Mouse (Mus musculus) liver, embryonic 14.5 days (tissue): ENCODE data around the gene Rab20.

Source experiments
- CTCF ChIP-seq: IDR thresholded peaks from 2 replicates; pipeline ENCODE4 v1.5.1; 2016; ENCODE audit warnings: antibody characterized with exemption, low read depth, control low read depth
- EP300 ChIP-seq: IDR thresholded peaks from 2 replicates; pipeline ENCODE4 v1.6.1; 2016; ENCODE audit warnings: antibody characterized with exemption, low read depth

DNA sequence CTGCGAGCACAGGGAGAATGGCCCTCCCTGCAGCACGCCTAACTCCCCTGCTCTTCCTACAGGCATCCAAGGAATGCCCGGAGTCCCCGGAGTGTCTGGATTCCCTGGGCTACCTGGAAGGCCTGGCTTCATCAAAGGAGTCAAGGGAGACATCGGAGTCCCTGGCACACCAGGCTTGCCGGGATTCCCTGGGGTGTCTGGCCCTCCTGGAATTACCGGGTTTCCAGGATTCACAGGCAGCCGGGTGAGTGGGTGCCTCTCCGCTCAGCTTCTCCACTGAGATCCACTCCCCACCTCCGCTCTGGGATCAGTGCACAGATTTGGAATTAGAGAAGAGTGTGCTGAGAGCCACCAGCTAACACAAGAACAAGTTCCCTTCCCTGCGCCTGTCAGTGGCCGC is 40.6 kb downstream of the Rab20 start:
- TF ChIP-seq EP300 (no peak), CTCF (no peak)
